Mouse (Mus musculus) thymus, adult 2 months (tissue): ENCODE measurements around the gene Acsbg1.
"Not testable (repeated sequence)": the region's sequence is repeated elsewhere in the genome, so short reads cannot be mapped to it uniquely, and the experiment has no call there.

ENCODE experiments used
- CTCF ChIP-seq: fragments of 200-500 bp; IDR thresholded peaks from 2 replicates; pipeline ENCODE4 v1.5.1; 2012; ENCODE audit warnings: mild to moderate bottlenecking, control low read depth, low read length, moderate library complexity, borderline replicate concordance; ENCODE audit not compliant: control insufficient read depth, poor library complexity, insufficient read depth; ENCODE audit errors: extremely low read depth
- POLR2A ChIP-seq: fragments of 200-500 bp; IDR thresholded peaks from 2 replicates; pipeline ENCODE4 v1.6.1; 2012; ENCODE audit warnings: mild to moderate bottlenecking, low read length, control low read depth, moderate library complexity; ENCODE audit not compliant: control insufficient read depth, poor library complexity, insufficient read depth; ENCODE audit errors: extremely low read depth

- not testable (repeated sequence) for TF ChIP-seq CTCF, POLR2A
These were observed 29.7 kb upstream of the Acsbg1 start for GRCm38 (mm10) chr9:54691241-54691805.
